Mouse (Mus musculus): ENCODE data around the gene Pex14. TPM values are rescaled to one million over a fixed set of nuclear protein-coding genes. Genes with fewer than 3 reads are reported as not detected.

Pex14 gene
- total RNA-seq, 2 experiments from 2014 or later = 8.6 to 13.7 TPM

DNA sequence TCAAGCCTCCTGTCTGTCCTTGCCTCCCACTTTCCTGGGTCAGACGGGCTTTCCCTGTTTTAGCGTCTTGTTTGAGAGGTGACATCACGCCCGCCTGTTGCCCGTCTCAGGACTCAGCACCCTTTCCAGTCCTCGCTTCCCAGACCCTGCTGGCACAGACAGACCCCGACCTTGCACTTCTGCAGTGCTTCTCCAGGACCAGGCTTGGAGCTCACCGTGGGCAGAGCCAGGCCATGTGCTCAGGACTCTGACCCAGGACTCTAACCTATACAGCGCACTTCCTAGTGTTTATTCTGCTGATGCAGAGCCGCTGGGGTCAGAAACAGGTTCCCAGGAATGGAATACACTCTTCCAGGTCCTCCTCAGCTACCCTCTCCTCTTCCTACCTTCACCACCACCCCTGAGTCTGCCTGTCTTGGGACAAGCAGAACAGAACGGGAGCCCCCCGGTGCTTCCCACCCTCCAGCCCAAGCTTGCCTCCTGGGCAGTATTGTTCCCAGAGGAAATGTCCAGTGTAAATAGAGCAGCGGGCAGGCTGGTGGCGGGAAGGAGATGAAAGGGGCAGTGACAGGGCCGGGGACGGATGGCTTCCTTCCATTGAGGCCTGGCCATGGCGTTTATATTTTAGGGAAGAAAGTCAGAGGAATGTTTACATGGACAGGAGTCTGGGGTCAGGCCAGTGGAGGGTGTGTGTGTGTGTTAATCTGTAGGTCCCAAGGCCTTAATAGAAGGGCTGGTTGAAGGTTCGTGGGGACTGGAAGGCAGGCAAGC is 173.9 kb downstream of the Pex14 start:
- no peak for ATAC-seq (replicated peaks; ENCODE audit: poor library complexity)

DNA sequence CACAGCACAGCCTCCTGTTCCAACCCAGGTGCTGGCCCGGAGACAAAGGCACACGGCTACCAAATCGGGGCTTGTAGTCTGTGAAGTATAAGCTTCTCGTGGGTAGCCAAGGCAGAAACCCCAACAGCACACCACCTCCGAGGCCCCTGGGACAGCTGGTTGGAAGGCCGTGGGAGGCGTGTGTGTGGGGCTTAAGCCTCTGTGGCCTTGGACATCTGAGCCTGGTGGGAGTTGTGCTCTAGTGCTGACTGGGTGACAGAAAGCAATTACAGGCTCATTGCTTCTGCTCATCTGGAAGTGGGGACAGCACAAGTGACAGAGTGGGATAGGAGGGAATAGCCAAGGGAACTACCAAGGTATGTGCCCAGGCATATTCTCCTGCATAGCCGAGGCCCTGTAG is 175.7 kb downstream of the Pex14 start:
- no peak for ATAC-seq (replicated peaks; ENCODE audit: poor library complexity)

DNA sequence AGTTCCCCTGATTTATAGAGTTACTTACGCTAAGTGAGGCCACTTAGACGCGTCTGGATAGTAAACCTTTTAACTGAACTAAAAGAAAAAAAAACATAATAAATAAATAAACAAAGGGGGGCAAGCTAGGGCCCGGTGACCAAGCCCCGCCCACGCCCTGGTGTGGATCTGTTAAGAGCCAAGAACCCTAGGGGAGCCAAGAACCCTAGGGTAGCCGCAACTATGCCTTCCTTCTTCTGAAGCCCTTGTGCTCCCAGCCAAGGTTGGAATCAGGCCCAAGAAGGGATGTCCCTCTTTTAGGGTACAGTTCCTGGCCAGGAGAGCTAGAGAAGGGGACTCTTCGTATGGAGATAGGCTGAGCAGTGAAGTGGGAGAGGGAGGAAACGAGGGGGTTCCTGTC is 176.3 kb downstream of the Pex14 start:
- ATAC-seq (replicated peaks; ENCODE audit: poor library complexity) = no peak

DNA sequence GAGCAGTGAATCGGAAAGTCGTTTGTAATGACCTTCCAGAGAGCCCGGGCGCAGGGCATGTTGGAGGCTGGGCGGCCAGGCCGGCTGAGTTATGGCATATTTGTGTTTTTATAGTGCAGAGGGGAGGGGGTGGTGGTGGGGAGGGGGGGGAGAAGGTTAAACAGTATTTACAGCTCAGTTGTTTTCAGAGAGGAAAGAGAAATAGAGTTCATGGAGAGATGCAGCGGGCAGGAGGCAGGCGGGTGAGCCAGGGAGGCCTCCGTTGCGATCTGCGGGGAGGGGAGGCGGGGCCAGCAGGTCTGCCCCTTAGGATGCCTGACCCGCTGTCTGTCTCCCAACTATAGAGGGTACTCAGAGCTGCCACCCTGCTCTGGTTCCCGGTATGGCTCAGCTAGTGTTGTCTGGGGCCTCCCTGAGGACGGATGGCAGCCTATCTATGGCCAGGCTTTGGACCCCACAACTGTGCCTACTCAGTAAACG is 177.4 kb downstream of the Pex14 start:
- ATAC-seq (replicated peaks; ENCODE audit: poor library complexity) = no peak

DNA sequence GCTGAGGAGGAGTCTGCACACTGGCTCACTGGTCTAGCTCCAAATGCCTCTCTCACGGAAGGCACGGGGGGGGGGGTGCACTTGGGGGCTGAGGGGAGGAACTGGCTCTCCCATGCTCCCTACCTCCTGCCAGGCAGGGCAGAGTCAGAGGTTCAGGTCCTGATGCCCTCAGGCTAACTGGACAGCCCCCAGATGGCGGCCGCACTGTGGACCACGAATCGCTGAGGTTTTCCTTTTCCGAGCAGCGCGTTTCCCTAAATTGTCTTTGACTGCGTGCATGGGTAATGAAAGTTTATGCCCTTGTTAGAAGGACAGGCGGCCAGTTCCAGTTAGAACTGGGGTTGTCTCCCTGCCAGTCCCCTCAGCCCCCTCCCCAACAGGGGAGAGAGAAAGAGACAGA is 179.1 kb downstream of the Pex14 start:
- peak; percentile 40; the same call in 1 of the 2 replicates for ATAC-seq (replicated peaks; ENCODE audit: poor library complexity)

DNA sequence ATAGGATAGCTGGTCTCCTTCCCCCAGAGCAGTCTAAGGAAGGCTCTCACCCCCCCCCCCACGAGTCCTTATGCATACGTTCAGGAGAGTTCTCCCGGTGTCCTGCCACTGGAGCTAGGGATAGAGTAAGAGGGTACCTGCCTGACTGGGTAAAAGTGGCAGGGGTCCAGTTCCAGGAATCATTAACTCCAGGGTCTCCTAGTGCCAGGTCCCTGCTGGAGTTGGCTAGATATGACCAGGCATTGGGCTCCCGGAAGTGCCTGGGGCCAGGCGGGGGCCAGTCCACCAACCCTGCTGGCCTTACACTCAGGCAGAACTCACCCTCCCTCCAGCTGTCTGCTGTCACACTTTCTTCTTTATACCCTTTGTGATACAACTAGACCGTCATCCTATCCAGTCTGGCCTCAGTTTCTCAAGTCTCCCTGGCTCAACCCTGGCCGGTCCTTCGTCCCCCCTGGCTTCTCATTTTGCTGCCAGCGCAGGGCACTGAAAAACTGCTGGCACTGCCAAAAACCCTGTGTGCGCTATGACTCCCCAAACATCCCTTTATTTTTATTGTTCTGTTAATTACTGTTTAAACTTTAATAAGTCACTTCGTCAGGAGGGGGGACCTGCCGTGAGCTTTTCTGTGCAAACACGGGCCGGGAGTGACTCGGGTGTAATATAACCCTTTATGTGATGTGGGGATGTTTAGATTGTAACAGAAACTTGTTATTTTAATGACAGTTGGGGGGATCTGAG is 180.8 kb downstream of the Pex14 start:
- ATAC-seq (replicated peaks; ENCODE audit: poor library complexity) = no peak

DNA sequence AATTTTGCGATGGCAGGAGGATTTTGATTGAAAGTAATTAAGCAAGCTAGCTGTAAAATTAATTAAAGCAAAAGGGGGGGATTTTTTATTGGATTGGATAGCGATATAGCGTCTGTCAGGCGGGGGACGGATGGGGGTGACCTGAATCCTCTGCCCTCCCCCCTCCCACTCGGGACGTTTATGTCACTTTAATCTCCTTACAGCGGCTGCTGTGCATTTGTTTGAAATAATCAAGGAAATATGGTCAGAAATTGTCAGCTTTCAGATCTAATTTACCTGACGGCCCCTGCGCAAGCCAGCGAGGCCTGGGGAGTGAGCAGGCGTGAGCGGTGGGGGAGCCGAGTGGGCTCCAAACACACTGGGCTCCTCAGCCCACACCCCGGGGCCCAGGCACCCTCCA is 183.8 kb downstream of the Pex14 start:
- ATAC-seq (replicated peaks; ENCODE audit: poor library complexity) = no peak

DNA sequence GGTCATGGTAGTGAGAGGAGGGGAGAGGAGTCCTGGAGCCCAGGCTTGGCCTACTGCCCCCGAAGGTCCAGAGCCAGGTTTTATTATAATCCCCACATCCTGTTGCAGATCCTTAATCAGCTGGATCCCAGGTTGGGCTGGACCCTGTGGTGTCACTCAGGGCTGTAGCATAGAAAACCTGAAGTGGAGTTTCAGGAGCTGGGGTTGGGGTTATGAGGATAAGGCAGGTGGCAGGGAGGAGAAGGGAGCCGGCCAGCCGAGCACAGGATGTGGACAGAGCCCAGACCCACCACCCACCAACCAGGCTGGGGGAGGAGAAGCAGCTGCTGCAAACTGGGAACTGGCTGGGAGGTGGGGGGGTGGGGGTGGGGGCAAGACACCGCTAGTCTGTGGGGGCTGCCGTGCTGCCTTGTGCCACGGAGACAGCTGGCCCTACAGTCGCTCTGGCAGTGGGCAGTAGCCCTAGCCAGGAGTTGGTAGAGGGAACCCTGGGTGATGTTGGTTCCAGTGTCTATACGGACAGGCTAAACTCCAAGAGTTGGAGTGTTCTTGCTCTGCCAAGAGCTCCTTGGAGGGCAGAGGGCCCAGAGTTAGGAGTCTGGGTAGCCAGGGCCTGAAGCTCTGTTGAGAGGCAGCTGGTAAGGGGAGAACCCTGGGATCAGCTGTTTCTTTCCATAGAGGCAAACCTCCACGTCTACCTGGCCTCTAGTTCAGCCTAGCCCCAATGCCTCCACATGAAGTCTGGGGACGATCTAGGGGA is 184.6 kb downstream of the Pex14 start:
- peak; percentile 94 for ATAC-seq (replicated peaks; ENCODE audit: poor library complexity)

DNA sequence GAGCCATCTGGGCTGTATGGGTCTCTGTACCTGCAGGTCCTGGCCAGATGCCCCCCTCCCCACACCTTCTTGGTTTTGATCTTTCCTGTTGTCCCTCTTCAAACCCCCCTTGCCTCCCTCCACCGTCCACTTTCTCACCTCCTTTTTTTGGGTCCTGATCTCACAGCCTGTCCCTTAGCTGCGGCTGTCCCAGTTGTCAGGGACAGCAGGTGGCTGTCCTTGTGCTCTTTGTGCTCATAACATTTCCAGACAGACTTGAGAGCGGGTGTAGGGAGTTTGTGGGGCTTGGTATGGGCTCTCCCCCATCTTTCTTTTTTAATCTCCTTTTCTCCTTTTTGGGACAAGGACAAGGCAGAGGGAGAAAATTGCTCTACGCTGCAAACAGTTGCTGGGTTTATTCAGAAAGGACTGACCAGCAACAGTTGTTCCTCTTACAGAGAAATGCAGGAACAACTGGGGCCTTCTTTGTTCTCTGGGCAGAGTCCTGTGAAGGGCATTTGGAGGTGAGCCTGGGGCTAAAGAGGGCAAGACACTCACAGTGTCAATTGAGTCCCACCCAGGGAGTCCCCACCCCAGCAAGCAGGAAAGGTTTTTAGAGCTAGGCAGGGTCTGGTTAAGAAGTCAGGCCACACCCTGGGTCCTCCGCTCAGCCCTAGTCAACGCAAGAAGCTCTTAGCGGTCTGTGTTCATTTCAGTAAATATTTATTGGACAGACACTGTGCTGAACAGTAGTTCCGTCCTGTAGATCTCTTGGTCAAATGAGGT is 186.7 kb downstream of the Pex14 start:
- no peak for ATAC-seq (replicated peaks; ENCODE audit: poor library complexity)

DNA sequence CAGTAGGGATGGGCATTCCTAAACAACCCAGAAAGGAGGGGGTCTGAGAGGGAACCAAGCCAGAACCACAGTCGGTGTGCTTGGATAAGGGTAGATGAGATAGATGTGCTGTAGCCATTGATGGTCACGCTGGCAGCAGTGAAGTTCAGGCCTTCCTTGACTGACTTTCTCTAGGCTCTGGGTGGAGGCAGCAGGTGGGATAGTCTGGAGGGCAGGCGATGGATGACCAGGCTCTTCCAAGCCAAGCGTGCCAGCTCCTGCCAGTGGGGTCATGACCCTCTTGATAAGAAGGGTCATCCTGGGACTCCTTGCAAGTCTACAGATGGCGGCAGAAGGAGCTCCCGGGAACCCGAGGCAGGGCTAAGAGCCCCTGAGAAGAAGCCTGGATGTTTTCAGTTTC is 187.5 kb downstream of the Pex14 start:
- ATAC-seq (replicated peaks; ENCODE audit: poor library complexity) = no peak

Other genes starting within 250 kb of the Pex14 start
- 20.0 and 24.5 TPM in 2 replicates for gene Dffa, start 4.3 kb upstream of the Pex14 start, total RNA-seq (2015)
- gene Dffa, start 4.3 kb upstream of the Pex14 start, total RNA-seq (2017) = 18.6 and 19.4 TPM in 2 replicates
- gene Cort, start 26.9 kb upstream of the Pex14 start, total RNA-seq (2015) = 0.72 TPM in 1 of 2 replicates, not detected in the other
- 1.4 TPM in 1 of 2 replicates, not detected in the other for gene Cort, start 26.9 kb upstream of the Pex14 start, total RNA-seq (2017)
- gene Cenps, start 37.8 kb upstream of the Pex14 start, total RNA-seq (2015) = 19.3 and 23.2 TPM in 2 replicates
- gene Cenps, start 37.8 kb upstream of the Pex14 start, total RNA-seq (2017) = 26.0 and 35.2 TPM in 2 replicates
- gene Pgd, start 66.9 kb upstream of the Pex14 start, total RNA-seq (2015) = 128 and 132 TPM in 2 replicates
- 115 and 133 TPM in 2 replicates for gene Pgd, start 66.9 kb upstream of the Pex14 start, total RNA-seq (2017)
- 18.6 and 21.5 TPM in 2 replicates for gene Kif1b, start 207.8 kb upstream of the Pex14 start, total RNA-seq (2015)
- 25.9 and 28.4 TPM in 2 replicates for gene Kif1b, start 207.8 kb upstream of the Pex14 start, total RNA-seq (2017)

Measured in megakaryocyte progenitor cell, adult 5-6 weeks (primary cell).